Mouse (Mus musculus): ENCODE results near the gene Lep. TPM values are rescaled to one million over a fixed set of nuclear protein-coding genes. Genes with fewer than 3 reads are reported as not detected.

Gene Lep
- polyA plus RNA-seq, 1 experiment, result not detected

- Histone ChIP-seq H3K27ac (ENCODE audit: insufficient read depth, low read length) (no peak overlapping the region), H3K4me1 (ENCODE audit: control insufficient read depth, insufficient read depth, low read length) (no peaks in the 10 kb centered on the region), H3K4me3 (ENCODE audit: insufficient read depth, low read length) (no peak overlapping the region)
- TF ChIP-seq CTCF (IDR thresholded peaks at IDR 0.05; ENCODE audit: extremely low read depth, insufficient read depth, low read length) (peak; percentile 66), POLR2A (IDR thresholded peaks at IDR 0.05; ENCODE audit: extremely low read depth, insufficient read depth, low read length) (no peak)
These were observed 36.6 kb upstream of the Lep start for GRCm38 (mm10) chr6:29023206-29023967.

GRCm38 (mm10) chr6:29024000-29024417, 36.0 kb upstream of the Lep start:
- TF ChIP-seq POLR2A (IDR thresholded peaks at IDR 0.05; ENCODE audit: extremely low read depth, insufficient read depth, low read length) (no peak), CTCF (IDR thresholded peaks at IDR 0.05; ENCODE audit: extremely low read depth, insufficient read depth, low read length) (peak; percentile 98)
- Histone ChIP-seq H3K4me1 (ENCODE audit: control insufficient read depth, insufficient read depth, low read length) (no peaks in the 10 kb centered on the region), H3K27ac (ENCODE audit: insufficient read depth, low read length) (no peak overlapping the region), H3K4me3 (ENCODE audit: insufficient read depth, low read length) (no peak overlapping the region)

- TF ChIP-seq CTCF (IDR thresholded peaks at IDR 0.05; ENCODE audit: extremely low read depth, insufficient read depth, low read length) (no peak), POLR2A (IDR thresholded peaks at IDR 0.05; ENCODE audit: extremely low read depth, insufficient read depth, low read length) (no peak)
These were observed 34.1 kb upstream of the Lep start for GRCm38 (mm10) chr6:29025796-29026482.

GRCm38 (mm10) chr6:29026766-29027165, 33.3 kb upstream of the Lep start:
- H3K4me3 ChIP-seq (ENCODE audit: insufficient read depth, low read length), result no peak overlapping the region
- TF ChIP-seq POLR2A (IDR thresholded peaks at IDR 0.05; ENCODE audit: extremely low read depth, insufficient read depth, low read length), result no peak
- TF ChIP-seq CTCF (IDR thresholded peaks at IDR 0.05; ENCODE audit: extremely low read depth, insufficient read depth, low read length), result no peak
- no peaks in the 10 kb centered on the region for H3K4me1 ChIP-seq (ENCODE audit: control insufficient read depth, insufficient read depth, low read length)
- no peak overlapping the region for H3K27ac ChIP-seq (ENCODE audit: insufficient read depth, low read length)

More at GRCm38 (mm10) chr6:29025796-29026482, 34.1 kb upstream of the Lep start:
- Histone ChIP-seq H3K4me3 (ENCODE audit: insufficient read depth, low read length) (no peak overlapping the region), H3K4me1 (ENCODE audit: control insufficient read depth, insufficient read depth, low read length) (no peaks in the 10 kb centered on the region), H3K27ac (ENCODE audit: insufficient read depth, low read length) (no peak overlapping the region)

- TF ChIP-seq CTCF (IDR thresholded peaks at IDR 0.05; ENCODE audit: extremely low read depth, insufficient read depth, low read length), result no peak
- TF ChIP-seq POLR2A (IDR thresholded peaks at IDR 0.05; ENCODE audit: extremely low read depth, insufficient read depth, low read length), result no peak
- Histone ChIP-seq H3K27ac (ENCODE audit: insufficient read depth, low read length) (no peak overlapping the region), H3K4me1 (ENCODE audit: control insufficient read depth, insufficient read depth, low read length) (no peaks in the 10 kb centered on the region), H3K4me3 (ENCODE audit: insufficient read depth, low read length) (no peak overlapping the region)
These were observed 31.9 kb upstream of the Lep start for GRCm38 (mm10) chr6:29028129-29028528.

- H3K4me3 ChIP-seq (ENCODE audit: insufficient read depth, low read length), result no peak overlapping the region
- TF ChIP-seq CTCF (IDR thresholded peaks at IDR 0.05; ENCODE audit: extremely low read depth, insufficient read depth, low read length) (no peak), POLR2A (IDR thresholded peaks at IDR 0.05; ENCODE audit: extremely low read depth, insufficient read depth, low read length) (no peak)
- no peaks in the 10 kb centered on the region for H3K4me1 ChIP-seq (ENCODE audit: control insufficient read depth, insufficient read depth, low read length)
- no peak overlapping the region for H3K27ac ChIP-seq (ENCODE audit: insufficient read depth, low read length)
These were observed 30.5 kb upstream of the Lep start for GRCm38 (mm10) chr6:29029521-29029920.

- TF ChIP-seq CTCF (IDR thresholded peaks at IDR 0.05; ENCODE audit: extremely low read depth, insufficient read depth, low read length), result no peak
- no peaks in the 10 kb centered on the region for H3K4me1 ChIP-seq (ENCODE audit: control insufficient read depth, insufficient read depth, low read length)
- no peak overlapping the region for H3K4me3 ChIP-seq (ENCODE audit: insufficient read depth, low read length)
- H3K27ac ChIP-seq (ENCODE audit: insufficient read depth, low read length), result no peak overlapping the region
These were observed 28.8 kb upstream of the Lep start for GRCm38 (mm10) chr6:29031216-29031615.

- TF ChIP-seq CTCF (IDR thresholded peaks at IDR 0.05; ENCODE audit: extremely low read depth, insufficient read depth, low read length) (no peak), POLR2A (IDR thresholded peaks at IDR 0.05; ENCODE audit: extremely low read depth, insufficient read depth, low read length) (no peak)
- Histone ChIP-seq H3K27ac (ENCODE audit: insufficient read depth, low read length) (no peak overlapping the region), H3K4me1 (ENCODE audit: control insufficient read depth, insufficient read depth, low read length) (no peaks in the 10 kb centered on the region), H3K4me3 (ENCODE audit: insufficient read depth, low read length) (no peak overlapping the region)
These were observed 28.2 kb upstream of the Lep start for GRCm38 (mm10) chr6:29031704-29032310.

GRCm38 (mm10) chr6:29032411-29032810, 27.6 kb upstream of the Lep start:
- no peaks in the 10 kb centered on the region for H3K4me1 ChIP-seq (ENCODE audit: control insufficient read depth, insufficient read depth, low read length)
- no peak overlapping the region for H3K27ac ChIP-seq (ENCODE audit: insufficient read depth, low read length)
- TF ChIP-seq POLR2A (IDR thresholded peaks at IDR 0.05; ENCODE audit: extremely low read depth, insufficient read depth, low read length) (no peak), CTCF (IDR thresholded peaks at IDR 0.05; ENCODE audit: extremely low read depth, insufficient read depth, low read length) (no peak)
- H3K4me3 ChIP-seq (ENCODE audit: insufficient read depth, low read length), result no peak overlapping the region

Data from cortical plate, adult 2 months (tissue).